Mouse (Mus musculus) layer of hippocampus, adult 11-12 months (tissue): Measurements from ENCODE around the gene Olfr618.
"Not testable (repeated sequence)": the region's sequence is repeated elsewhere in the genome, so short reads cannot be mapped to it uniquely, and the experiment has no call there.

Experiments
- DNase-seq: peaks from one replicate; pipeline ENCODE4 v3.0.0; 2022; ENCODE audit warnings: low spot score

Gene Olfr618

GRCm38 (mm10) chr7:103589803-103590202, at the start of gene Olfr618:
Gene Olfr618 (plus strand): TSS chr7:103590103.
- no peak for DNase-seq

GRCm38 (mm10) chr7:103542617-103543016, 47.3 kb upstream of the Olfr618 start, which contains the start of gene Olfr612:
Gene Olfr612 (minus strand): TSS chr7:103542717.
- not testable (repeated sequence) for DNase-seq

GRCm38 (mm10) chr7:103547774-103548173, 42.1 kb upstream of the Olfr618 start, which contains the start of gene Olfr613:
Gene Olfr613 (plus strand): TSS chr7:103548074.
- DNase-seq: no peak

GRCm38 (mm10) chr7:103555779-103556178, 34.1 kb upstream of the Olfr618 start, which contains the start of gene Olfr615:
Gene Olfr615 (plus strand): TSS chr7:103556079.
- DNase-seq: no peak

GRCm38 (mm10) chr7:103569043-103569442, 20.9 kb upstream of the Olfr618 start, which contains the start of gene Olfr616:
Gene Olfr616 (minus strand): TSS chr7:103569143.
- no peak for DNase-seq

- no peak for DNase-seq
Observed at GRCm38 (mm10) chr7:103572761-103573160, 17.1 kb upstream of the Olfr618 start, which contains the start of gene Olfr617. Gene Olfr617 (plus strand): TSS chr7:103573061.

- DNase-seq: no peak
Observed at GRCm38 (mm10) chr7:103600275-103600674, 10.4 kb downstream of the Olfr618 start, which contains the start of gene Olfr619. Gene Olfr619 (plus strand): TSS chr7:103600575.

- DNase-seq: no peak
Observed at GRCm38 (mm10) chr7:103607425-103607824, 17.5 kb downstream of the Olfr618 start.

- DNase-seq: no peak
Observed at GRCm38 (mm10) chr7:103612434-103612833, 22.5 kb downstream of the Olfr618 start, which contains the start of gene Olfr620. Gene Olfr620 (minus strand): TSS chr7:103612534.

- no peak for DNase-seq
Observed at GRCm38 (mm10) chr7:103636795-103637194, 46.9 kb downstream of the Olfr618 start.

- DNase-seq: no peak
Observed at GRCm38 (mm10) chr7:103642602-103643001, 52.7 kb downstream of the Olfr618 start, which contains the start of gene Olfr622. Gene Olfr622 (minus strand): TSS chr7:103642702.

GRCm38 (mm10) chr7:103644070-103644469, 54.2 kb downstream of the Olfr618 start:
- DNase-seq: no peak
